9 mouse cellular contexts compared by ENCODE assay signal in the genomic region with DNA sequence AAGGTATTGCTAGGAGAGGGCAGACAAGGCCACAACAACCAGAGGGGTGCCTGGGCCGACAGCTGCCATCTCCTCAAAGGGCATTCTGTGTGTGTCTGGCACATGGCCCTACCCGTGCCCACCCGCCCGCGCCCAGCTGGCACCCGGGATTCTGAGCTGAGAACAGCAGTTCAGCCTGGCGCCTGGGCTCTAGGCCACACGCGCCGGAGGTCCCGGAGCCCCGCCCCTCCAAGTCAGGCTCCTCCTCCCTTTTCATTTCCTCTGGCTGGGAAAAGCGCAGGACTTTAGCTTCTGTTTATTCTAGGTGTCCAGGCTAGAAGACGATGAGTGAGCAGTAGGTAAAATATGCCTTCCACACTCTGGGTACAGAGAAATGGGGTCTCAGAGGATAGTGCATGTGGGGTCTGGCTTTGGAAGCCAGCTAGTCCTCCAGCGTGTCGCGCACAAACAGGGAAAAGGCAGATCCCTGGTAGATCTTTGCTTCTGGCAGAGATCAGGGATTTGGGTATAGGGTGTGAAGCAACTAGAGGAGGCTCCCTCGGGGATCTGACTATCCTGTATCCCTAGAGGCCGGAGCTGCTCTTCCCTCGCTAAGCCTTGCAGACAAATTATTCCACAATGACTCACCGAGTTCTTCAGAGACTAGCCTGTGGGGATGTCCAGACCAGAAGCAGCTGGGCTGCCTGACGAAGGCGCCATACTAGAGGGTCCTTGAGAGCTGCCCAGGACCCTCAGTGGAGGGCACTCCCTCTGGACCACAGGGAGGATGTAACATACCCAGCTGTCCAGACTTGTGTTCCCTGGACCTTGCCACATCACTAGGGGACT. TPM values are rescaled to one million over a fixed set of nuclear protein-coding genes. Genes with fewer than 3 reads are reported as not detected.
DNase-seq lines count a peak whose midpoint lies in the region; ATAC-seq and TF ChIP-seq lines count a peak whose summit lies in the region.
"Had no signal": no experiment of that assay in that cellular context is flagged by ENCODE, and none has a peak within 500 bp of the region (broad histone marks: within the 10 kb centered on the region; RNA-seq: fewer than 3 reads in every experiment).

No protein-coding gene starts in this region.

- peak; percentile 76 for ATAC-seq in Patski
- ATAC-seq in liver, embryonic 11.5 days (replicated peaks; ENCODE audit: low FRiP score), result peak; percentile 50

- no peaks in the 10 kb centered on the region for H3K36me3 ChIP-seq in liver, embryonic 11.5 days (ENCODE audit: control insufficient read depth, insufficient read depth, low read length)
- H3K36me3 ChIP-seq in myocyte (ENCODE audit: control insufficient read depth, insufficient read depth), result no peaks in the 10 kb centered on the region

- H3K4me3 ChIP-seq in liver, embryonic 11.5 days (ENCODE audit: low read depth, low read length), result peak overlapping the region; percentile 35
- H3K4me3 ChIP-seq in myocyte, result peak overlapping the region; percentile 72
- H3K4me3 ChIP-seq: erythroblast, embryonic 14.5 days had no signal

- 0 out of 2 replicates have a peak overlapping the region, but pooled peaks have one; percentile 54 for H3K27ac ChIP-seq in liver, embryonic 11.5 days (ENCODE audit: low read depth, low read length)

- H3K9ac ChIP-seq in liver, embryonic 11.5 days (ENCODE audit: low read depth, low read length), result peak overlapping the region; percentile 8

- H3K27me3 ChIP-seq in Patski (no peaks in the 10 kb centered on the region), myocyte (ENCODE audit: control insufficient read depth, insufficient read depth, insufficient read length) (no peaks in the 10 kb centered on the region)
- H3K27me3 ChIP-seq in liver, embryonic 11.5 days (replicated peaks; ENCODE audit: control insufficient read depth, insufficient read depth, low read length), result peaks cover 30% of the 10 kb centered on the region

- peak overlapping the region; percentile 59 for H3K4me2 ChIP-seq in liver, embryonic 11.5 days
- H3K4me2 ChIP-seq in myocyte (ENCODE audit: low read depth), result peak overlapping the region; percentile 98

- TF ChIP-seq POLR2A in myocyte (IDR thresholded peaks at IDR 0.05; ENCODE audit: insufficient read length, low read depth), result peak; percentile 67

- POLR2A ChIA-PET in Patski (lab: Charles Lee), result interaction anchor here (1.0 to 10.1 kb wide), 6 partner anchors 13 to 63 kb away, joined by 3 to 99 read pairs (median 4); no protein-coding TSS in a partner anchor

- CTCF ChIA-PET in Patski (lab: Charles Lee), result interaction anchor here (0.6 to 2.5 kb wide), 4 partner anchors 11 to 80 kb away, joined by 3 to 20 read pairs (median 4); no protein-coding TSS in a partner anchor

- H3ac ChIP-seq in myocyte (ENCODE audit: control insufficient read depth, insufficient read length), result no peak overlapping the region

- in situ Hi-C loops in Patski (cut with MboI; ENCODE audit: low pct_unique_long_range_greater_than_20kb), result loop anchor here (5.0 to 25.0 kb wide), 2 partner anchors 39 to 959 kb away; no protein-coding TSS in a partner anchor

- WGBS in liver, embryonic 11.5 days, result 6% methylated on average over 23 of the region's 23 CpGs

- H3K4me1 ChIP-seq in liver, embryonic 11.5 days (replicated peaks; ENCODE audit: control insufficient read depth, insufficient read depth, low read length), result peaks cover 25% of the 10 kb centered on the region

- no peak for TF ChIP-seq CTCF in Patski (IDR thresholded peaks at IDR 0.05)

- no peaks in the 10 kb centered on the region for H3K9me3 ChIP-seq in liver, embryonic 11.5 days (ENCODE audit: control insufficient read depth, low read length)

- peak; percentile 98 for DNase-seq in 3T3-L1 (ENCODE audit: low read depth, low spot score)
- DNase-seq in Patski (ENCODE audit: low read depth, low spot score), result peak; percentile 89
- peak; percentile 83 for DNase-seq in embryo, embryonic 11 days
- DNase-seq in heart, adult 9 months (ENCODE audit: low spot score in 2 of 2), result peak; percentile 65 to 78
- peak; percentile 87 to 91 for DNase-seq in kidney, adult 8-10 months
- DNase-seq in liver, embryonic 11.5 days (ENCODE audit: low spot score), result peak; percentile 64
- DNase-seq in c-Kit-positive CD71-positive TER-119-positive erythroid progenitor cells, embryonic 14.5 days (ENCODE audit: low spot score), result no peak

- H3K79me2 ChIP-seq in myocyte (ENCODE audit: control insufficient read depth, insufficient read depth), result peaks cover 28% of the 10 kb centered on the region

TF ChIP-seq in myocyte, 11 proteins besides CTCF, POLR2A, EP300 and RAD21:
- TF ChIP-seq REST (IDR thresholded peaks at IDR 0.05; ENCODE audit: insufficient read depth, insufficient read length) (no peak), E2F4 (IDR thresholded peaks at IDR 0.05; ENCODE audit: insufficient read depth) (no peak), MAX (IDR thresholded peaks at IDR 0.05; ENCODE audit: low read depth) (no peak), TCF3 (IDR thresholded peaks at IDR 0.05; ENCODE audit: insufficient read length, low read depth) (peak; percentile 88), CEBPB (IDR thresholded peaks at IDR 0.05; ENCODE audit: insufficient read depth, poor library complexity, severe bottlenecking) (peak; percentile 65; the same call in 1 of the 2 replicates), MYOD1 (IDR thresholded peaks at IDR 0.05; ENCODE audit: control insufficient read depth in 1 of 3, insufficient read length in 2 of 3, low read depth in 2 of 3) (peak in 2 of 3 experiments; percentile 95 to 97), SRF (IDR thresholded peaks at IDR 0.05; ENCODE audit: control insufficient read depth, insufficient read length, low read depth) (no peak), MYOG (IDR thresholded peaks at IDR 0.05; ENCODE audit: control insufficient read depth in 1 of 3, insufficient read depth in 1 of 3, insufficient read length in 2 of 3, low read depth in 2 of 3) (peak; percentile 65 to 99 (median 98)), TCF12 (IDR thresholded peaks at IDR 0.05; ENCODE audit: insufficient read depth, poor library complexity, severe bottlenecking) (peak; percentile 84), POLR2AphosphoS2 (IDR thresholded peaks at IDR 0.05; ENCODE audit: insufficient read length, low read depth) (peak; percentile 69)
TF ChIP-seq in myocyte: peak in this region for 6.

RNA-seq across cellular contexts. Expression of gene Bcar1, which starts 2.2 kb away (rescaled TPM):
- polyA plus RNA-seq in Patski (2021), result 156 TPM
- 26.1 and 27.8 TPM in 2 replicates for polyA plus RNA-seq in liver, embryonic 11.5 days (2014; fragmentation: Nextera tagmentation; extraction: Ambion mirVana)
- 81.9 TPM for polyA plus RNA-seq in myocyte (2012; fragmentation: generic; extraction: Trizol)

RNA-seq across cellular contexts. Expression of gene Ctrb1, which starts 55.0 kb away (rescaled TPM):
- polyA plus RNA-seq in Patski (2021) (not detected), myocyte (2012; fragmentation: generic; extraction: Trizol) (85.4 TPM)
- not detected in 2 replicates for polyA plus RNA-seq in liver, embryonic 11.5 days (2014; fragmentation: Nextera tagmentation; extraction: Ambion mirVana)
- polyA plus RNA-seq: erythroblast, embryonic 14.5 days had no signal

Comparison
In these comparisons a context has a peak if more than half of its experiments do, and no peak if none do; other contexts are left out.
1. RNA of gene Ctrb1, which starts 55.0 kb away (polyA plus RNA-seq): 85.4 TPM in myocyte (single experiment); not detected in Patski (single experiment) and not detected in liver, embryonic 11.5 days; every median in the first group is over 10 times any median in the second.